Mouse (Mus musculus) cortical plate, adult 2 months (tissue): ENCODE results near the gene Myom1. TPM values are rescaled to one million over a fixed set of nuclear protein-coding genes. Genes with fewer than 3 reads are reported as not detected.

ENCODE experiments used
- H3K27ac ChIP-seq: fragments of 200-500 bp; 2 replicates; pipeline ENCODE4 v1.5.1; 2012; ENCODE audit warnings: low read length, control low read depth, inconsistent platforms; ENCODE audit not compliant: insufficient read depth
- H3K4me1 ChIP-seq: fragments of 200-500 bp; 2 replicates; pipeline ENCODE4 v1.6.1; 2011; ENCODE audit warnings: low read length; ENCODE audit not compliant: control insufficient read depth, insufficient read depth
- H3K4me3 ChIP-seq: fragments of 200-500 bp; 2 replicates; pipeline ENCODE4 v1.5.1; 2011; ENCODE audit warnings: mild to moderate bottlenecking, low read length, control low read depth; ENCODE audit not compliant: insufficient read depth
- CTCF ChIP-seq: fragments of 200-500 bp; IDR thresholded peaks from 2 replicates; pipeline ENCODE4 v1.5.1; 2011; ENCODE audit warnings: mild to moderate bottlenecking, control low read depth, low read length; ENCODE audit not compliant: insufficient read depth; ENCODE audit errors: extremely low read depth
- POLR2A ChIP-seq: fragments of 200-500 bp; IDR thresholded peaks from 2 replicates; pipeline ENCODE4 v1.6.1; 2011; ENCODE audit warnings: mild to moderate bottlenecking, low read length, control low read depth; ENCODE audit not compliant: insufficient read depth; ENCODE audit errors: extremely low read depth
- polyA plus RNA-seq: library from polyadenylated mRNA; depleted of rRNA; stranded (reverse); fragments of >200 nt; gene quantifications from 2 replicates; pipeline ENCODE4 v1.2.3, GENCODE M21; 2012

Gene Myom1
- polyA plus RNA-seq, 1 experiment = 2.1 TPM

- Histone ChIP-seq H3K27ac (peak overlapping the region; percentile 98), H3K4me1 (peaks cover 5% of the 10 kb centered on the region; the same call in 1 of the 2 replicates), H3K4me3 (peak overlapping the region; percentile 71)
- TF ChIP-seq POLR2A (peak; percentile 69), CTCF (no peak)
Observed at GRCm38 (mm10) chr17:70990403-70991303, 11.8 kb upstream of the Myom1 start.

- peaks cover 5% of the 10 kb centered on the region; the same call in 1 of the 2 replicates for H3K4me1 ChIP-seq
- H3K27ac ChIP-seq = no peak overlapping the region; the same call in 1 of the 2 replicates
- TF ChIP-seq POLR2A (no peak), CTCF (no peak)
- no peak overlapping the region for H3K4me3 ChIP-seq
Observed at GRCm38 (mm10) chr17:70991706-70992625, 10.5 kb upstream of the Myom1 start.

GRCm38 (mm10) chr17:70992662-70993061, 9.8 kb upstream of the Myom1 start:
- Histone ChIP-seq H3K4me3 (no peak overlapping the region), H3K4me1 (peaks cover 5% of the 10 kb centered on the region; the same call in 1 of the 2 replicates), H3K27ac (peak overlapping the region; percentile 48; the same call in 1 of the 2 replicates)
- TF ChIP-seq POLR2A (no peak), CTCF (no peak)

- TF ChIP-seq CTCF (no peak), POLR2A (no peak)
- Histone ChIP-seq H3K27ac (no peak overlapping the region), H3K4me1 (peaks cover 4% of the 10 kb centered on the region; the same call in 1 of the 2 replicates), H3K4me3 (no peak overlapping the region)
Observed at GRCm38 (mm10) chr17:70993385-70993807, 9.0 kb upstream of the Myom1 start.

- Histone ChIP-seq H3K4me1 (no peaks in the 10 kb centered on the region), H3K27ac (no peak overlapping the region), H3K4me3 (no peak overlapping the region)
- TF ChIP-seq POLR2A = no peak
- TF ChIP-seq CTCF = no peak
Observed at GRCm38 (mm10) chr17:70994671-70995070, 7.8 kb upstream of the Myom1 start.

- Histone ChIP-seq H3K27ac (no peak overlapping the region), H3K4me3 (no peak overlapping the region), H3K4me1 (no peaks in the 10 kb centered on the region)
- no peak for TF ChIP-seq CTCF
- no peak for TF ChIP-seq POLR2A
Observed at GRCm38 (mm10) chr17:70995551-70995950, 6.9 kb upstream of the Myom1 start.

- TF ChIP-seq CTCF (no peak), POLR2A (no peak)
- H3K4me1 ChIP-seq = no peaks in the 10 kb centered on the region
- H3K4me3 ChIP-seq = no peak overlapping the region
- no peak overlapping the region for H3K27ac ChIP-seq
Observed at GRCm38 (mm10) chr17:70997836-70998235, 4.6 kb upstream of the Myom1 start.

GRCm38 (mm10) chr17:70998400-70998975, 3.9 kb upstream of the Myom1 start:
- Histone ChIP-seq H3K4me3 (no peak overlapping the region), H3K4me1 (no peaks in the 10 kb centered on the region), H3K27ac (no peak overlapping the region)
- TF ChIP-seq CTCF (no peak), POLR2A (no peak)

- Histone ChIP-seq H3K4me1 (no peaks in the 10 kb centered on the region), H3K27ac (no peak overlapping the region), H3K4me3 (no peak overlapping the region)
- TF ChIP-seq CTCF (no peak), POLR2A (no peak)
Observed at GRCm38 (mm10) chr17:70999187-70999586, 3.2 kb upstream of the Myom1 start.
